Mouse (Mus musculus) adrenal gland, adult 2 months (tissue): ENCODE measurements around the gene Nr2f1. TPM values are rescaled to one million over a fixed set of nuclear protein-coding genes. Genes with fewer than 3 reads are reported as not detected.
"Not testable (repeated sequence)": the region's sequence is repeated elsewhere in the genome, so short reads cannot be mapped to it uniquely, and the experiment has no call there.

Experiments
- DNase-seq: peaks from one replicate; pipeline ENCODE4 v3.0.0; 2021
- long read RNA-seq: library from polyadenylated mRNA; stranded (forward); transcript quantifications from one replicate; pipeline ENCODE4 v2.0.0, GENCODE M21; 2021
- polyA plus RNA-seq: library from polyadenylated mRNA; depleted of rRNA; stranded (reverse); fragments of >200 nt; gene quantifications from 2 replicates; pipeline ENCODE4 v1.2.3, GENCODE M21; 2012; rRNA removed
- total RNA-seq, 2 experiments: library from RNA; stranded (reverse); gene quantifications; 2 replicates each; pipeline ENCODE4 v1.2.3; 2021

The Nr2f1 gene
- total RNA-seq (10 to 100 TPM; 18.2 to 22.7 TPM), polyA plus RNA-seq (97.9 and 105 TPM in 2 replicates)
- long read RNA-seq, partial matches to known transcripts: 1 of 5 reads
- long read RNA-seq, other reads (novel, unspliced or antisense): 2 of 5 reads

GRCm38 (mm10) chr13:78199642-78200160, at the start of gene Nr2f1:
TSS of gene Nr2f1 (minus strand) at chr13:78199757.
- DNase-seq: no peak

GRCm38 (mm10) chr13:78221680-78222079, 22.1 kb upstream of the Nr2f1 start:
- DNase-seq: no peak

GRCm38 (mm10) chr13:78220238-78220637, 20.7 kb upstream of the Nr2f1 start:
- DNase-seq: not testable (repeated sequence)

- no peak for DNase-seq
Observed at GRCm38 (mm10) chr13:78215223-78215622, 15.7 kb upstream of the Nr2f1 start.

- no peak for DNase-seq
Observed at GRCm38 (mm10) chr13:78213155-78213554, 13.6 kb upstream of the Nr2f1 start.

GRCm38 (mm10) chr13:78212111-78212510, 12.6 kb upstream of the Nr2f1 start:
- DNase-seq: no peak

- DNase-seq: no peak
Observed at GRCm38 (mm10) chr13:78211231-78212010, 11.9 kb upstream of the Nr2f1 start.

GRCm38 (mm10) chr13:78210748-78211089, 11.2 kb upstream of the Nr2f1 start:
- DNase-seq: no peak

- DNase-seq: peak; percentile 68
Observed at GRCm38 (mm10) chr13:78210029-78210747, 10.6 kb upstream of the Nr2f1 start.

- DNase-seq: peak; percentile 71
Observed at GRCm38 (mm10) chr13:78209611-78210028, 10.1 kb upstream of the Nr2f1 start.

GRCm38 (mm10) chr13:78208689-78209410, 9.3 kb upstream of the Nr2f1 start:
- peak; percentile 39 for DNase-seq

GRCm38 (mm10) chr13:78207796-78208645, 8.5 kb upstream of the Nr2f1 start:
- DNase-seq: peak; percentile 71

GRCm38 (mm10) chr13:78206891-78207430, 7.4 kb upstream of the Nr2f1 start:
- DNase-seq: peak; percentile 36

- no peak for DNase-seq
Observed at GRCm38 (mm10) chr13:78205426-78205825, 5.9 kb upstream of the Nr2f1 start.

GRCm38 (mm10) chr13:78203348-78204061, 3.9 kb upstream of the Nr2f1 start:
- DNase-seq: peak; percentile 88

- DNase-seq: peak; percentile 79
Observed at GRCm38 (mm10) chr13:78202574-78203347, 3.2 kb upstream of the Nr2f1 start.

GRCm38 (mm10) chr13:78201871-78202565, 2.5 kb upstream of the Nr2f1 start:
- DNase-seq: peak; percentile 32

- peak; percentile 95 for DNase-seq
Observed at GRCm38 (mm10) chr13:78200991-78201870, 1.7 kb upstream of the Nr2f1 start.
